Mouse (Mus musculus) CH12.LX (cell line): ENCODE results near the gene Slc2a4. TPM values are rescaled to one million over a fixed set of nuclear protein-coding genes. Genes with fewer than 3 reads are reported as not detected.
A peak's percentile ranks its signal among the peaks of the same experiment; 100 is the strongest.

Source experiments
- DNase-seq: peaks from one replicate; pipeline ENCODE4 v3.0.0-alpha.2; 2013; ENCODE audit errors: extremely low read depth
- H3K27ac ChIP-seq: 2 replicates; pipeline ENCODE4 v1.5.1; 2012; ENCODE audit warnings: low read depth, mild to moderate bottlenecking, control low read depth, moderate library complexity; ENCODE audit not compliant: insufficient read depth
- H3K27me3 ChIP-seq: replicated peaks from 2 replicates; pipeline ENCODE3; 2012; ENCODE audit warnings: inconsistent platforms
- H3K36me3 ChIP-seq, 2 experiments: replicated peaks in 1 of 2; 2 replicates each; pipeline versions ENCODE3 to v1.6.1; 2012; ENCODE audit warnings: inconsistent platforms in 1 of 2, low read length in 1 of 2, mild to moderate bottlenecking in 1 of 2, mixed read lengths in 1 of 2, moderate library complexity in 1 of 2; ENCODE audit not compliant: control insufficient read depth in 1 of 2, insufficient read depth in 1 of 2
- H3K4me1 ChIP-seq, 2 experiments: 2 replicates each; pipeline ENCODE4 v1.6.1; 2012; ENCODE audit warnings: inconsistent platforms in 1 of 2, moderate library complexity in 1 of 2; ENCODE audit not compliant: insufficient read depth in 2 of 2, control insufficient read depth in 1 of 2
- H3K4me2 ChIP-seq: 2 replicates; pipeline ENCODE4 v1.6.1; 2012; ENCODE audit warnings: low read depth, mild to moderate bottlenecking, control low read depth; ENCODE audit not compliant: poor library complexity, insufficient read depth, severe bottlenecking
- H3K4me3 ChIP-seq, 3 experiments: fragments of 150-350 bp in 1 of 3; sonication (generic) in 1 of 3; replicated peaks in 1 of 3; 2 replicates each; pipeline versions ENCODE3 to v1.5.1; 2011 to 2012; ENCODE audit warnings: low read depth in 2 of 3, low read length in 2 of 3, mild to moderate bottlenecking in 2 of 3, moderate library complexity in 2 of 3, control low read depth in 1 of 3, improper control_type of control experiment in 1 of 3, inconsistent platforms in 1 of 3, mixed read lengths in 1 of 3; ENCODE audit not compliant: poor library complexity in 1 of 3
- H3K79me2 ChIP-seq: replicated peaks from 2 replicates; pipeline ENCODE4 v1.6.1; 2012; ENCODE audit warnings: mild to moderate bottlenecking, moderate library complexity; ENCODE audit not compliant: control insufficient read depth, poor library complexity, insufficient read depth, severe bottlenecking; ENCODE audit errors: extremely low read depth
- H3K9ac ChIP-seq: 2 replicates; pipeline ENCODE4 v1.6.1; 2012; ENCODE audit warnings: low read depth, mild to moderate bottlenecking, control low read depth, moderate library complexity; ENCODE audit not compliant: insufficient read depth
- H3K9me3 ChIP-seq: replicated peaks from 2 replicates; pipeline ENCODE3; 2012; ENCODE audit warnings: low read length, inconsistent platforms, mixed read lengths
- BHLHE40 ChIP-seq: IDR thresholded peaks from 2 replicates; pipeline ENCODE4 v1.6.1; 2011; ENCODE audit warnings: mild to moderate bottlenecking, low read depth, low read length, improper control_type of control experiment
- CHD1 ChIP-seq: IDR thresholded peaks from 2 replicates; pipeline ENCODE4 v1.6.1; 2012; ENCODE audit warnings: low read depth, low read length, improper control_type of control experiment, inconsistent platforms
- CHD2 ChIP-seq: IDR thresholded peaks from 2 replicates; pipeline ENCODE4 v1.6.1; 2011; ENCODE audit warnings: low read length, improper control_type of control experiment
- CTCF ChIP-seq, 2 experiments: IDR thresholded peaks in 1 of 2; conservative IDR thresholded peaks in 1 of 2; 2 replicates each; pipeline ENCODE4 v1.5.1; 2011 to 2012; ENCODE audit warnings: low read depth in 2 of 2, low read length in 2 of 2, improper control_type of control experiment in 1 of 2, inconsistent platforms in 1 of 2, mild to moderate bottlenecking in 1 of 2, moderate library complexity in 1 of 2
- E2F4 ChIP-seq: IDR thresholded peaks from 2 replicates; pipeline ENCODE4 v1.6.1; 2011; ENCODE audit warnings: low read depth, low read length, improper control_type of control experiment; ENCODE audit not compliant: insufficient replicate concordance
- ELF1 ChIP-seq: IDR thresholded peaks from 2 replicates; pipeline ENCODE4 v1.6.1; 2014; ENCODE audit warnings: low read depth, mild to moderate bottlenecking, inconsistent platforms, low read length, improper control_type of control experiment
- EP300 ChIP-seq: IDR thresholded peaks from 2 replicates; pipeline ENCODE4 v1.6.1; 2011; ENCODE audit warnings: low read length, improper control_type of control experiment
- ETS1 ChIP-seq: conservative IDR thresholded peaks from 2 replicates; pipeline ENCODE4 v1.6.1; 2012; ENCODE audit warnings: low read depth, mild to moderate bottlenecking, inconsistent platforms, low read length, improper control_type of control experiment, moderate library complexity
- GABPA ChIP-seq: IDR thresholded peaks from 2 replicates; pipeline ENCODE4 v1.6.1; 2012; ENCODE audit warnings: low read depth, low read length, improper control_type of control experiment, inconsistent platforms; ENCODE audit not compliant: insufficient replicate concordance
- HCFC1 ChIP-seq: IDR thresholded peaks from 2 replicates; pipeline ENCODE4 v1.6.1; 2012; ENCODE audit warnings: low read depth, mild to moderate bottlenecking, inconsistent platforms, low read length, improper control_type of control experiment
- IRF4 ChIP-seq: IDR thresholded peaks from 2 replicates; pipeline ENCODE4 v1.6.1; 2014; ENCODE audit warnings: low read depth, mild to moderate bottlenecking, inconsistent platforms, low read length, improper control_type of control experiment
- JUN ChIP-seq: IDR thresholded peaks from 2 replicates; pipeline ENCODE4 v1.6.1; 2011; ENCODE audit warnings: low read depth, mild to moderate bottlenecking, low read length, improper control_type of control experiment, moderate library complexity; ENCODE audit not compliant: insufficient read depth
- JUND ChIP-seq: conservative IDR thresholded peaks from 2 replicates; pipeline ENCODE4 v1.6.1; 2011; ENCODE audit warnings: low read depth, low read length, improper control_type of control experiment
- KAT2A ChIP-seq: IDR thresholded peaks from 2 replicates; pipeline ENCODE4 v1.6.1; 2012; ENCODE audit warnings: low read length, improper control_type of control experiment, inconsistent platforms; ENCODE audit not compliant: insufficient replicate concordance
- MAFK ChIP-seq: IDR thresholded peaks from 2 replicates; pipeline ENCODE4 v1.6.1; 2011; ENCODE audit warnings: low read length, improper control_type of control experiment; ENCODE audit not compliant: insufficient replicate concordance
- MAX ChIP-seq: IDR thresholded peaks from 2 replicates; pipeline ENCODE4 v1.6.1; 2011; ENCODE audit warnings: low read length, improper control_type of control experiment
- MAZ ChIP-seq: IDR thresholded peaks from 2 replicates; pipeline ENCODE4 v1.6.1; 2012; ENCODE audit warnings: low read depth, mild to moderate bottlenecking, inconsistent platforms, low read length, improper control_type of control experiment, moderate library complexity
- MEF2A ChIP-seq: IDR thresholded peaks from 2 replicates; pipeline ENCODE4 v1.6.1; 2014; ENCODE audit warnings: low read depth, mild to moderate bottlenecking, inconsistent platforms, low read length, improper control_type of control experiment, borderline replicate concordance
- MXI1 ChIP-seq: IDR thresholded peaks from 2 replicates; pipeline ENCODE4 v1.6.1; 2011; ENCODE audit warnings: mild to moderate bottlenecking, low read depth, low read length, improper control_type of control experiment
- MYC ChIP-seq: IDR thresholded peaks from 2 replicates; pipeline ENCODE4 v1.6.1; 2011; ENCODE audit warnings: low read depth, mild to moderate bottlenecking, improper control_type of control experiment, low read length
- NELFE ChIP-seq: IDR thresholded peaks from 2 replicates; pipeline ENCODE4 v1.6.1; 2011; ENCODE audit warnings: low read depth, low read length, improper control_type of control experiment
- NRF1 ChIP-seq: IDR thresholded peaks from 2 replicates; pipeline ENCODE4 v1.6.1; 2014; ENCODE audit warnings: low read depth, mild to moderate bottlenecking, inconsistent platforms, low read length, improper control_type of control experiment, moderate library complexity
- PAX5 ChIP-seq: IDR thresholded peaks from 2 replicates; pipeline ENCODE4 v1.6.1; 2012; ENCODE audit warnings: low read length, inconsistent platforms, mixed read lengths
- POLR2A ChIP-seq: IDR thresholded peaks from 2 replicates; pipeline ENCODE4 v1.6.1; 2011; ENCODE audit warnings: low read depth, mild to moderate bottlenecking, improper control_type of control experiment, low read length
- POLR2AphosphoS2 ChIP-seq: IDR thresholded peaks from 2 replicates; pipeline ENCODE4 v1.6.1; 2011; ENCODE audit warnings: low read depth, low read length, improper control_type of control experiment
- RAD21 ChIP-seq: IDR thresholded peaks from 2 replicates; pipeline ENCODE4 v1.6.1; 2011; ENCODE audit warnings: low read depth, mild to moderate bottlenecking, low read length, improper control_type of control experiment, moderate library complexity
- RCOR1 ChIP-seq: conservative IDR thresholded peaks from 2 replicates; pipeline ENCODE4 v1.6.1; 2012; ENCODE audit warnings: low read depth, mild to moderate bottlenecking, inconsistent platforms, low read length, improper control_type of control experiment
- SIN3A ChIP-seq: IDR thresholded peaks from 2 replicates; pipeline ENCODE4 v1.6.1; 2012; ENCODE audit warnings: low read length, improper control_type of control experiment, inconsistent platforms
- SMC3 ChIP-seq: IDR thresholded peaks from 2 replicates; pipeline ENCODE4 v1.6.1; 2011; ENCODE audit warnings: low read depth, low read length, improper control_type of control experiment
- TBP ChIP-seq: conservative IDR thresholded peaks from 2 replicates; pipeline ENCODE4 v1.6.1; 2011; ENCODE audit warnings: low read depth, low read length, improper control_type of control experiment
- TCF12 ChIP-seq: IDR thresholded peaks from 2 replicates; pipeline ENCODE4 v1.6.1; 2014; ENCODE audit warnings: low read depth, mild to moderate bottlenecking, inconsistent platforms, low read length, improper control_type of control experiment
- UBTF ChIP-seq: IDR thresholded peaks from 2 replicates; pipeline ENCODE4 v1.6.1; 2012; ENCODE audit warnings: low read depth, mild to moderate bottlenecking, inconsistent platforms, low read length, improper control_type of control experiment, moderate library complexity
- USF1 ChIP-seq: IDR thresholded peaks from 2 replicates; pipeline ENCODE4 v1.6.1; 2014; ENCODE audit warnings: low read depth, mild to moderate bottlenecking, inconsistent platforms, low read length, improper control_type of control experiment
- USF2 ChIP-seq: conservative IDR thresholded peaks from 2 replicates; pipeline ENCODE4 v1.6.1; 2011; ENCODE audit warnings: low read depth, low read length, improper control_type of control experiment
- ZC3H11A ChIP-seq: IDR thresholded peaks from 2 replicates; pipeline ENCODE4 v1.6.1; 2012; ENCODE audit warnings: low read depth, mild to moderate bottlenecking, inconsistent platforms, low read length, improper control_type of control experiment
- ZKSCAN1 ChIP-seq: IDR thresholded peaks from 2 replicates; pipeline ENCODE4 v1.6.1; 2012; ENCODE audit warnings: low read depth, inconsistent platforms, low read length, improper control_type of control experiment, borderline replicate concordance
- ZMIZ1 ChIP-seq: IDR thresholded peaks from 2 replicates; pipeline ENCODE4 v1.6.1; 2012; ENCODE audit warnings: low read depth, mild to moderate bottlenecking, inconsistent platforms, low read length, improper control_type of control experiment
- ZNF384 ChIP-seq: IDR thresholded peaks from 2 replicates; pipeline ENCODE4 v1.6.1; 2012; ENCODE audit warnings: low read depth, low read length, improper control_type of control experiment, inconsistent platforms
- dilution Hi-C: fragments of 300-500 bp; cut with MboI; formaldehyde crosslinking; loops from 2 replicates; pipeline ENCODE4 v1.14.3; 2020; ENCODE audit warnings: low sequenced_read_pairs; ENCODE audit not compliant: extremely low pct_unique_long_range_greater_than_20kb, extremely low pct_ligation_motif_present
- in situ Hi-C: fragments of 300-500 bp; cut with MboI; formaldehyde crosslinking; loops from 3 replicates; pipeline ENCODE4 v1.14.3; 2019; ENCODE audit warnings: low sequenced_read_pairs, low pct_ligation_motif_present, low pct_unique_long_range_greater_than_20kb, mixed read lengths
- polyA plus RNA-seq: library from polyadenylated mRNA; unstranded; fragments of >175 nt; gene quantifications from 2 replicates; pipeline ENCODE4 v1.2.1, GENCODE M21; 2012; ENCODE audit warnings: low read depth; ENCODE audit not compliant: insufficient read length
- total RNA-seq, 2 experiments: library from RNA; depleted of rRNA; stranded (reverse); fragments of 300-350 nt in 1 of 2; fragments of >200 nt in 1 of 2; gene quantifications; 2 replicates each; pipeline ENCODE4 v1.2.3; 2012 to 2014

The Slc2a4 gene
- total and polyA plus RNA-seq, 3 experiments: 2.3 to 3.8 (median 2.6) TPM

GRCm38 (mm10) chr11:69920266-69921031 lies 27.5 kb downstream of the Slc2a4 start:
- peak overlapping the region; percentile 90 to 99 (median 95) for H3K4me3 ChIP-seq
- peaks cover 36 to 40% of the 10 kb centered on the region in 2 experiments for H3K36me3 ChIP-seq
- in situ Hi-C loops: no loop called here
- H3K9me3 ChIP-seq: no peaks in the 10 kb centered on the region
- peak overlapping the region; percentile 89 for H3K27ac ChIP-seq
- TF ChIP-seq TBP (no peak), CHD1 (no peak), MAFK (no peak), KAT2A (no peak), PAX5 (no peak), RCOR1 (no peak), HCFC1 (peak; percentile 54), JUN (no peak), ZC3H11A (no peak), MYC (peak; percentile 98), NRF1 (no peak), ELF1 (0 out of 2 replicates have a peak, but pooled peaks have one; percentile 8), RAD21 (no peak), MEF2A (no peak; the same call in 1 of the 2 replicates), USF1 (peak; percentile 27; the same call in 1 of the 2 replicates), EP300 (no peak), BHLHE40 (peak; percentile 85), NELFE (no peak), TCF12 (no peak; the same call in 1 of the 2 replicates), MXI1 (peak; percentile 82), UBTF (no peak), MAX (peak; percentile 94), MAZ (0 out of 2 replicates have a peak, but pooled peaks have one; percentile 26), ETS1 (no peak), E2F4 (no peak), CTCF (conservative IDR thresholded peaks at IDR 0.05 in 1 of 2, IDR thresholded peaks at IDR 0.05 in 1 of 2; ENCODE audit: low read depth in 2 of 2, low read length in 2 of 2) (no peak), GABPA (no peak), POLR2A (no peak), ZMIZ1 (no peak), CHD2 (peak; percentile 86), ZNF384 (no peak), SMC3 (no peak), POLR2AphosphoS2 (no peak), ZKSCAN1 (no peak), USF2 (no peak), IRF4 (peak; percentile 12; the same call in 1 of the 2 replicates), SIN3A (no peak; the same call in 1 of the 2 replicates), JUND (no peak)
- TF ChIP-seq, all 38 proteins: peak for 10
- peaks cover 17 to 50% of the 10 kb centered on the region in 2 experiments for H3K4me1 ChIP-seq
- H3K4me2 ChIP-seq: peak overlapping the region; percentile 29; the same call in 1 of the 2 replicates
- no peaks in the 10 kb centered on the region for H3K27me3 ChIP-seq
- H3K79me2 ChIP-seq: peaks cover 51% of the 10 kb centered on the region
- H3K9ac ChIP-seq: peak overlapping the region; percentile 97
- peak; percentile 66 for DNase-seq
- dilution Hi-C loops: no loop called here
